Mouse (Mus musculus) forebrain, embryonic 15.5 days (tissue): ENCODE measurements around the gene R3hdm2. TPM values are rescaled to one million over a fixed set of nuclear protein-coding genes. Genes with fewer than 3 reads are reported as not detected.

Experiments used
- ATAC-seq: fragments of 200-750 bp; cut with Nextera tagmentation; replicated peaks from 2 replicates; pipeline ENCODE4 v1.8.0; 2017; ENCODE audit warnings: mild to moderate bottlenecking, moderate TSS enrichment, moderate library complexity
- H3K27ac ChIP-seq: fragments of 300-500 bp; sonication (generic); replicated peaks from 2 replicates; pipeline ENCODE4 v1.5.1; 2015; ENCODE audit warnings: mild to moderate bottlenecking, inconsistent platforms
- H3K27me3 ChIP-seq: fragments of 300-500 bp; sonication (generic); 2 replicates; pipeline ENCODE4 v1.6.1; 2015; ENCODE audit warnings: inconsistent platforms
- H3K36me3 ChIP-seq: fragments of 300-500 bp; sonication (generic); 2 replicates; pipeline ENCODE4 v1.6.1; 2015; ENCODE audit warnings: mild to moderate bottlenecking, inconsistent platforms
- H3K4me1 ChIP-seq: fragments of 300-500 bp; sonication (generic); 2 replicates; pipeline ENCODE4 v1.6.1; 2015; ENCODE audit warnings: inconsistent platforms
- H3K4me2 ChIP-seq: fragments of 300-500 bp; sonication (generic); replicated peaks from 2 replicates; pipeline ENCODE4 v1.6.1; 2015; ENCODE audit warnings: mild to moderate bottlenecking, inconsistent platforms
- H3K4me3 ChIP-seq: fragments of 300-500 bp; sonication (generic); 2 replicates; pipeline ENCODE4 v1.5.1; 2015; ENCODE audit warnings: mild to moderate bottlenecking, inconsistent platforms
- H3K9ac ChIP-seq: fragments of 300-500 bp; sonication (generic); replicated peaks from 2 replicates; pipeline ENCODE4 v1.6.1; 2015; ENCODE audit warnings: mild to moderate bottlenecking, inconsistent platforms
- H3K9me3 ChIP-seq: fragments of 300-500 bp; sonication (generic); 2 replicates; pipeline ENCODE4 v1.6.1; 2016; ENCODE audit warnings: inconsistent platforms
- WGBS: fragments of 180-500 bp; shearing (Covaris S2); methylation state at CpG from one replicate; pipeline ENCODE4 v1.1.7; 2015; ENCODE audit warnings: mixed read lengths; 5-methylcytosine and 5-hydroxymethylcytosine counted together
- polyA plus RNA-seq: library from polyadenylated mRNA; unstranded; fragments of >200 nt; fragmentation: Nextera tagmentation; extraction: Ambion mirVana; gene quantifications from 2 replicates; pipeline ENCODE4 v1.2.1, GENCODE M21; 2015

R3hdm2 gene
- polyA plus RNA-seq, 1 experiment from 2014 or later, result 43.6 TPM

- Histone ChIP-seq H3K27me3 (no peaks in the 10 kb centered on the region), H3K36me3 (no peaks in the 10 kb centered on the region), H3K4me3 (no peak overlapping the region), H3K9me3 (no peaks in the 10 kb centered on the region), H3K27ac (no peak overlapping the region), H3K9ac (no peak overlapping the region), H3K4me1 (no peaks in the 10 kb centered on the region), H3K4me2 (no peak overlapping the region)
- WGBS, result 88% methylated on average over 3 of the region's 3 CpGs
- ATAC-seq, result no peak
These were observed 19.4 kb upstream of the R3hdm2 start for GRCm38 (mm10) chr10:127360714-127361113.

DNA sequence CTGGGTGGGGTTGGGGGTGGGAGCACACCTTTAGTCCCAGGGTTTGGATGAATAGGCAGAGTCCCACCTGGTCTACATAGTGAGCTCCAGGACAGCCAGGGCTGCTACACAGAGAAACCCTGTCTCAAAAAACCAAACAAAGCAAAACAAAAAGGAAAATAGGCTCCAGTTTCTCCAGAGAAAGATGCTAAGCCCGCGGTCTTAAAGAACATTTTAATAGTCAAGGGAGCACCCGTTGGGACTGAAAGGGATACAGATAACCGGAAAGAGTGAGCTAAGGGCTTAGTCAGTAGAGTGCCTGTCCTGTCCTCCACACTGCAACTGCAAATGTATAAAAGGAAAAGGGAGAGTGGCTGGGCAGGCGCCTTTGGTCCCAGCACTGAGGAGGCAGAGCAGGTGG, 13.0 kb upstream of the R3hdm2 start:
- H3K27ac ChIP-seq, result no peak overlapping the region
- H3K36me3 ChIP-seq, result no peaks in the 10 kb centered on the region
- no peak for ATAC-seq
- 61% methylated on average over 5 of the region's 5 CpGs for WGBS
- H3K9me3 ChIP-seq, result no peaks in the 10 kb centered on the region
- H3K4me1 ChIP-seq, result 0 out of 2 replicates have a peak, but pooled peaks cover 3% of the 10 kb centered on the region
- no peak overlapping the region for H3K4me2 ChIP-seq
- H3K27me3 ChIP-seq, result no peaks in the 10 kb centered on the region
- no peak overlapping the region for H3K4me3 ChIP-seq
- H3K9ac ChIP-seq, result no peak overlapping the region

DNA sequence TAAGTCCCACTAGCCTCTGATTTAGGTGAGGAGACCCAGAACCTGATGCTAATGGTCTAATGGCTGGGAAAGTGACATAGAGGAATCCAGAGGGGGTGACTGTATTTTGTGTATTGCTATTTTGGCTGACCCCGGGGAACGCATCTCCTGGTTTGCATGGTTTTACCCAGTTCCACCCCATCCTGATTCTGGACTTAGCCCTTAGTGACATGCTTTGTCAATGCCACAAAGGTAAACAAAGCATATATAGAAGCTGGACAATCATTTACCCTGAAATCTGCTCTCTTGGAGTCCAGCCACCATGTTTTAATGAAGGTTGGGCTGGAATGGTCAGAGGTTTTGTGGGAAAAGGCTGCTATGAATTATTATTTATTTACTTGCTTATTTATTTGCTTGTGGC, 11.9 kb upstream of the R3hdm2 start:
- 65% methylated on average over 2 of the region's 2 CpGs for WGBS
- Histone ChIP-seq H3K27ac (no peak overlapping the region), H3K4me2 (no peak overlapping the region), H3K27me3 (no peaks in the 10 kb centered on the region), H3K36me3 (no peaks in the 10 kb centered on the region), H3K4me1 (0 out of 2 replicates have a peak, but pooled peaks cover 3% of the 10 kb centered on the region), H3K4me3 (no peak overlapping the region), H3K9ac (no peak overlapping the region), H3K9me3 (no peaks in the 10 kb centered on the region)
- ATAC-seq, result no peak

- Histone ChIP-seq H3K4me2 (no peak within 1 kb of the TSS), H3K27ac (no peak within 1 kb of the TSS), H3K9ac (no peak within 1 kb of the TSS), H3K27me3 (no peaks in the 10 kb centered on the region), H3K36me3 (no peaks in the 10 kb centered on the region), H3K4me1 (0 out of 2 replicates have a peak, but pooled peaks cover 3% of the 10 kb centered on the region), H3K9me3 (no peaks in the 10 kb centered on the region), H3K4me3 (no peak within 1 kb of the TSS)
- no peak for ATAC-seq
- 79% methylated on average over 22 of the region's 22 CpGs for WGBS
These were observed 10.0 kb upstream of the R3hdm2 start, which contains the start of gene Inhbc for GRCm38 (mm10) chr10:127369834-127370820. Gene Inhbc, minus strand, starts transcription at chr10:127370431.

DNA sequence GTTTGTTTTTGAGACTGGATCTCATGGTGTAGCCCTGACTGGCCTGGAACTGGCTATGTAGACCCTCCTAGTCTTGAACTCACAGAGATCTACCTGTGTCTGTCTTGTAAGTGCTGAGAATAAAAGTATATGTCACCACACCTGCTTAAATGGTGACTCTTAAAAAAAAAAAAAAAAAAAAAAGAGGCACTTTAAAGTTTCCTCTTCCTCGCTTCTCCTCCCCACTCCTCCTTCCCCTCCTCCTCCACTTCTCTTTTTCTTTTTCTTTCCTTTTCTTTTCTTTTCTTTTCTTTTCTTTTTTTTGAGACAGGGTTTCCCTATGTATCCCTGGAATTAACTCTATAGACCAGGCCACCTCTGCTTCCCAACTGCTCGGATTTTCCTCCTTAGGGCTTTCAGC, 9.1 kb upstream of the R3hdm2 start:
- no peak for ATAC-seq
- Histone ChIP-seq H3K4me1 (0 out of 2 replicates have a peak, but pooled peaks cover 3% of the 10 kb centered on the region), H3K9me3 (no peaks in the 10 kb centered on the region), H3K4me3 (no peak overlapping the region), H3K9ac (no peak overlapping the region), H3K27me3 (no peaks in the 10 kb centered on the region), H3K4me2 (no peak overlapping the region), H3K27ac (no peak overlapping the region), H3K36me3 (no peaks in the 10 kb centered on the region)
- WGBS, result 59% methylated on average over 2 of the region's 2 CpGs

DNA sequence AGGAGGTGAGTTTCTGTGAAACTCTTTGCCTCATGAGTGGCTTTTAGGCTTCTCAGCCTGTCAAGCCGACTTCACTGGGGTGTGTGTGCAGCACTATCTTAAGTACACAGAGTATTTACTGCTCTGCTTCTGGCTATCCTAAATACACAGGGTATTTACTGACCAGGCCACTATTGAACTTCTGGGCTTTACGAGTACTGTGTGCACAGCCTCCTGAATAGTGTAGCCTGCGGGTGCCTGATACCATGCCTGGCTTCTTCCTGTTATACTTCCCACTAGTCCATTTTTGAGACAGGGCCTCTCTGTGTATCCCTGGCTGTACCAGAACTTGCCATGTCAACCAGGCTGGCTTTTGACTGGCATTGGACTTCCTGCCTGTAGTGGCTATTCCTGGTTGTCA, 2.4 kb upstream of the R3hdm2 start:
- 76% methylated on average over 3 of the region's 3 CpGs for WGBS
- H3K4me2 ChIP-seq, result no peak overlapping the region
- peaks cover 16% of the 10 kb centered on the region for H3K4me1 ChIP-seq
- no peak overlapping the region for H3K4me3 ChIP-seq
- H3K9me3 ChIP-seq, result no peaks in the 10 kb centered on the region
- H3K27me3 ChIP-seq, result no peaks in the 10 kb centered on the region
- ATAC-seq, result no peak
- H3K9ac ChIP-seq, result no peak overlapping the region
- no peak overlapping the region for H3K27ac ChIP-seq
- H3K36me3 ChIP-seq, result no peaks in the 10 kb centered on the region

GRCm38 (mm10) chr10:127379654-127380053, 473 bp upstream of the R3hdm2 start:
- Histone ChIP-seq H3K9ac (peak overlapping the region; percentile 78; the same call in 1 of the 2 replicates), H3K4me2 (peak overlapping the region; percentile 55), H3K9me3 (no peaks in the 10 kb centered on the region), H3K4me3 (peak overlapping the region; percentile 84), H3K27ac (peak overlapping the region; percentile 92), H3K4me1 (peaks cover 16% of the 10 kb centered on the region), H3K36me3 (no peaks in the 10 kb centered on the region), H3K27me3 (no peaks in the 10 kb centered on the region)
- WGBS, result 85% methylated on average over 8 of the region's 8 CpGs
- no peak for ATAC-seq

GRCm38 (mm10) chr10:127380767-127381742, 928 bp downstream of the R3hdm2 start:
- no peaks in the 10 kb centered on the region for H3K36me3 ChIP-seq
- H3K4me1 ChIP-seq, result peaks cover 16% of the 10 kb centered on the region
- peak overlapping the region; percentile 78 for H3K9ac ChIP-seq
- H3K4me3 ChIP-seq, result peak overlapping the region; percentile 84
- no peaks in the 10 kb centered on the region for H3K27me3 ChIP-seq
- peak overlapping the region; percentile 92 for H3K27ac ChIP-seq
- peak overlapping the region; percentile 70 for H3K4me2 ChIP-seq
- peak; percentile 66 for ATAC-seq
- WGBS, result 2% methylated on average over 56 of the region's 79 CpGs
- no peaks in the 10 kb centered on the region for H3K9me3 ChIP-seq

DNA sequence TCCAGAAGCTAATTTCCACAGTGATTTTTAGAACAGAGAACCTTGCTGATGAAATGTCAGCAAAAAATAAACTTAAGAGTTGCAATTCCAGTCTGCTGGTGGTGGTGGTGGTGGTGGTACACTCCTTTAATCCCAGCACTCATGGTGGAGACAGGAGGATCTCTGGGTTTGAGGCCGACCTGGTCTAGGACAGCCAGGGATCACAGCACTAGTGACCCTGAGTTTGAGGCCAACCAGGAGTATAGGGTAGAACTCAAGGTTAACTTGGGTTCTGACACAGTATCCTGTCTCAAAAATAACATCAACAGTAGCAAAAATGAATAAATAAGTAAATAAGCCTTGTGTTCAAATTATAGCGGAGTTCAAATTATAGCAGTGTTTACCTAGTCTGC, 1.6 kb downstream of the R3hdm2 start:
- H3K27me3 ChIP-seq, result no peaks in the 10 kb centered on the region
- H3K4me1 ChIP-seq, result peaks cover 16% of the 10 kb centered on the region
- peak overlapping the region; percentile 70 for H3K4me2 ChIP-seq
- 55% methylated on average over 2 of the region's 2 CpGs for WGBS
- peak overlapping the region; percentile 92; the same call in 1 of the 2 replicates for H3K27ac ChIP-seq
- H3K9ac ChIP-seq, result peak overlapping the region; percentile 78
- peak overlapping the region; percentile 84 for H3K4me3 ChIP-seq
- no peak for ATAC-seq
- H3K9me3 ChIP-seq, result no peaks in the 10 kb centered on the region
- no peaks in the 10 kb centered on the region for H3K36me3 ChIP-seq

DNA sequence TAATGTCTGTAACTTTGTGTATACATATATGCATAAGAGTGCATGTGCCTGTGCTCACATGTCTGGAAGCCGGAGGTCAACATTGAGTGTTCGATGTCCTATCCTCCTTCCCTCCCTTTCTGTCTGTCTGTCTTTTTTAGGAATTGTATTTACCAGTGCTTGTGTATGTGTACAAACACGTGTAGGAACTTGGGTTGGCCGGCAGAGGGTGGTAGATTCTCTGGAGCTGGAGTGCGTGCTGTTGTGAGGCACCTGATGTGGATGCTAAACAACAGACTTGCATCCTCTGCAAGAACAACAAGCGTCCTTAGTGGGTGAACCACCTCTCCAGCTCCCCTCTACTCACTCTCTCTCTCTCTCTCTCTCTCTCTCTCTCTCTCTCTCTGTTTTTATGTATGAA, 11.6 kb downstream of the R3hdm2 start:
- Histone ChIP-seq H3K4me1 (no peaks in the 10 kb centered on the region), H3K27ac (no peak overlapping the region), H3K9me3 (no peaks in the 10 kb centered on the region), H3K4me2 (no peak overlapping the region), H3K36me3 (peaks cover 9% of the 10 kb centered on the region), H3K27me3 (no peaks in the 10 kb centered on the region), H3K4me3 (no peak overlapping the region), H3K9ac (no peak overlapping the region)
- WGBS, result 79% methylated on average over 6 of the region's 6 CpGs
- ATAC-seq, result no peak

GRCm38 (mm10) chr10:127404701-127405100, 24.6 kb downstream of the R3hdm2 start:
- Histone ChIP-seq H3K4me2 (no peak overlapping the region), H3K9ac (no peak overlapping the region), H3K4me1 (no peaks in the 10 kb centered on the region), H3K27ac (no peak overlapping the region), H3K4me3 (no peak overlapping the region), H3K9me3 (no peaks in the 10 kb centered on the region), H3K27me3 (no peaks in the 10 kb centered on the region), H3K36me3 (peaks cover 27% of the 10 kb centered on the region)
- no peak for ATAC-seq
- 96% methylated on average over 3 of the region's 3 CpGs for WGBS
